Mouse (Mus musculus) neural tube, embryonic 10.5 days (tissue): ENCODE measurements around the gene Frmd5.

Source experiments
- DNase-seq: peaks from one replicate; pipeline ENCODE4 v3.0.0-alpha.2; 2017; ENCODE audit warnings: low spot score; ENCODE audit errors: extremely low spot score

The Frmd5 gene

GRCm38 (mm10) chr2:121621262-121622163 is 185.4 kb downstream of the Frmd5 start:
- DNase-seq, result no peak

GRCm38 (mm10) chr2:121620582-121621261 is 186.2 kb downstream of the Frmd5 start:
- DNase-seq, result no peak

- DNase-seq, result no peak
Observed at GRCm38 (mm10) chr2:121615199-121615559, 191.7 kb downstream of the Frmd5 start.

GRCm38 (mm10) chr2:121614483-121615198 is 192.2 kb downstream of the Frmd5 start:
- no peak for DNase-seq

GRCm38 (mm10) chr2:121612112-121612511 is 194.8 kb downstream of the Frmd5 start:
- no peak for DNase-seq

GRCm38 (mm10) chr2:121610008-121610884 is 196.6 kb downstream of the Frmd5 start:
- DNase-seq, result no peak

GRCm38 (mm10) chr2:121609141-121609724 is 197.7 kb downstream of the Frmd5 start:
- DNase-seq, result no peak

- DNase-seq, result no peak
Observed at GRCm38 (mm10) chr2:121602397-121602796, 204.5 kb downstream of the Frmd5 start.

- DNase-seq, result no peak
Observed at GRCm38 (mm10) chr2:121601543-121601942, 205.3 kb downstream of the Frmd5 start.

- DNase-seq, result no peak
Observed at GRCm38 (mm10) chr2:121600736-121601135, 206.2 kb downstream of the Frmd5 start.

GRCm38 (mm10) chr2:121598249-121598648 is 208.6 kb downstream of the Frmd5 start:
- no peak for DNase-seq

- no peak for DNase-seq
Observed at GRCm38 (mm10) chr2:121596621-121597020, 210.3 kb downstream of the Frmd5 start.

GRCm38 (mm10) chr2:121594660-121595291 is 212.1 kb downstream of the Frmd5 start:
- DNase-seq, result no peak

- DNase-seq, result no peak
Observed at GRCm38 (mm10) chr2:121594131-121594530, 212.8 kb downstream of the Frmd5 start.

GRCm38 (mm10) chr2:121588309-121588694 is 218.6 kb downstream of the Frmd5 start:
- DNase-seq, result no peak

- DNase-seq, result no peak
Observed at GRCm38 (mm10) chr2:121587523-121588308, 219.2 kb downstream of the Frmd5 start.

GRCm38 (mm10) chr2:121584705-121585104 is 222.2 kb downstream of the Frmd5 start:
- no peak for DNase-seq

- DNase-seq, result no peak
Observed at GRCm38 (mm10) chr2:121583468-121584116, 223.3 kb downstream of the Frmd5 start.
